Mouse (Mus musculus) liver, adult (tissue): ENCODE measurements around the gene Stat4.

Source experiments
- GATA4 ChIP-seq: IDR thresholded peaks from 2 replicates; pipeline ENCODE4 v1.6.1; 2014; ENCODE audit warnings: mild to moderate bottlenecking, low read length; ENCODE audit not compliant: insufficient replicate concordance

The Stat4 gene

GRCm38 (mm10) chr1:52066694-52067093 is 79.7 kb downstream of the Stat4 start:
- TF ChIP-seq GATA4, result no peak

- no peak for TF ChIP-seq GATA4
Observed at GRCm38 (mm10) chr1:52079724-52080367, 92.9 kb downstream of the Stat4 start.

GRCm38 (mm10) chr1:52080375-52080774 is 93.4 kb downstream of the Stat4 start:
- TF ChIP-seq GATA4, result no peak

- TF ChIP-seq GATA4, result no peak
Observed at GRCm38 (mm10) chr1:52086236-52086635, 99.3 kb downstream of the Stat4 start.

- no peak for TF ChIP-seq GATA4
Observed at GRCm38 (mm10) chr1:52087128-52087527, 100.2 kb downstream of the Stat4 start.

GRCm38 (mm10) chr1:52088634-52089033 is 101.7 kb downstream of the Stat4 start:
- TF ChIP-seq GATA4, result no peak

- no peak for TF ChIP-seq GATA4
Observed at GRCm38 (mm10) chr1:52098618-52099232, 111.8 kb downstream of the Stat4 start.

GRCm38 (mm10) chr1:52100496-52100895 is 113.5 kb downstream of the Stat4 start:
- TF ChIP-seq GATA4, result no peak

GRCm38 (mm10) chr1:52102795-52103194 is 115.8 kb downstream of the Stat4 start:
- TF ChIP-seq GATA4, result no peak

GRCm38 (mm10) chr1:52107206-52107605 is 120.3 kb downstream of the Stat4 start:
- no peak for TF ChIP-seq GATA4

- TF ChIP-seq GATA4, result no peak
Observed at GRCm38 (mm10) chr1:52111217-52111616, 124.3 kb downstream of the Stat4 start.

- TF ChIP-seq GATA4, result no peak
Observed at GRCm38 (mm10) chr1:52112301-52112700, 125.4 kb downstream of the Stat4 start.

GRCm38 (mm10) chr1:52113067-52113665 is 126.2 kb downstream of the Stat4 start:
- no peak for TF ChIP-seq GATA4

- peak; percentile 61; the same call in 1 of the 2 replicates for TF ChIP-seq GATA4
Observed at GRCm38 (mm10) chr1:52113666-52114069, 126.7 kb downstream of the Stat4 start.

- no peak for TF ChIP-seq GATA4
Observed at GRCm38 (mm10) chr1:52116441-52116840, 129.5 kb downstream of the Stat4 start.

- TF ChIP-seq GATA4, result no peak
Observed at GRCm38 (mm10) chr1:52117777-52118176, 130.8 kb downstream of the Stat4 start.
